Comparison of ENCODE assay signal across 8 mouse cellular contexts in genomic region chr13:4772324-4772723, GRCm38 (mm10).
DNase-seq lines count a peak whose midpoint lies in the region; ATAC-seq and TF ChIP-seq lines count a peak whose summit lies in the region.
"Had no signal": no experiment of that assay in that cellular context is flagged by ENCODE, and none has a peak within 500 bp of the region (broad histone marks: within the 10 kb centered on the region; RNA-seq: fewer than 3 reads in every experiment).

No protein-coding gene starts in this region.

- no peak for TF ChIP-seq CTCF in C2C12 (IDR thresholded peaks at IDR 0.05; ENCODE audit: control insufficient read depth, insufficient read depth, insufficient read length)
- no peak for TF ChIP-seq CTCF in brain, embryonic 14.5 days (IDR thresholded peaks at IDR 0.05; ENCODE audit: borderline replicate concordance, extremely low read depth, insufficient read depth, insufficient read length)

- no peaks in the 10 kb centered on the region for H3K36me3 ChIP-seq in heart, embryonic 12.5 days
- no peaks in the 10 kb centered on the region for H3K36me3 ChIP-seq in C2C12 (ENCODE audit: control insufficient read depth, insufficient read depth)
- no peaks in the 10 kb centered on the region for H3K36me3 ChIP-seq in limb, embryonic 15.5 days

- ATAC-seq in heart, embryonic 12.5 days (ENCODE audit: insufficient number of reproducible peaks, low FRiP score): no peak
- ATAC-seq in limb, embryonic 15.5 days (ENCODE audit: insufficient number of reproducible peaks, low FRiP score, low TSS enrichment, low read depth): no peak
- no peak for ATAC-seq in CD4-positive, CD25-positive, alpha-beta regulatory T cell, adult 4 months

- no peak overlapping the region for H3K4me3 ChIP-seq in heart, embryonic 12.5 days
- no peak overlapping the region for H3K4me3 ChIP-seq in C2C12 (ENCODE audit: insufficient read depth, poor library complexity, severe bottlenecking)
- no peak overlapping the region for H3K4me3 ChIP-seq in limb, embryonic 15.5 days

- no peaks in the 10 kb centered on the region for H3K27me3 ChIP-seq in heart, embryonic 12.5 days (replicated peaks)
- no peaks in the 10 kb centered on the region for H3K27me3 ChIP-seq in C2C12 (ENCODE audit: control insufficient read depth, insufficient read depth, insufficient read length)
- no peaks in the 10 kb centered on the region for H3K27me3 ChIP-seq in limb, embryonic 15.5 days

- no peak overlapping the region for H3K27ac ChIP-seq in heart, embryonic 12.5 days (ENCODE audit: poor library complexity, severe bottlenecking)
- H3K27ac ChIP-seq in limb, embryonic 15.5 days: peak overlapping the region; percentile 33; the same call in 1 of the 2 replicates

- no peaks in the 10 kb centered on the region for H3K79me3 ChIP-seq in C2C12 (ENCODE audit: low read depth)

- H3K4me1 ChIP-seq in heart, embryonic 12.5 days (replicated peaks): no peaks in the 10 kb centered on the region
- peaks cover 4% of the 10 kb centered on the region; the same call in 1 of the 2 replicates for H3K4me1 ChIP-seq in limb, embryonic 15.5 days

- H3K9me3 ChIP-seq in heart, embryonic 12.5 days (replicated peaks): no peaks in the 10 kb centered on the region
- H3K9me3 ChIP-seq in limb, embryonic 15.5 days: no peaks in the 10 kb centered on the region

- 86% methylated on average over 2 of the region's 2 CpGs for WGBS in heart, embryonic 12.5 days
- WGBS in limb, embryonic 15.5 days: 86% methylated on average over 2 of the region's 2 CpGs

- H3K4me2 ChIP-seq in heart, embryonic 12.5 days: no peak overlapping the region
- H3K4me2 ChIP-seq in limb, embryonic 15.5 days: no peak overlapping the region

- no peak overlapping the region for H3K9ac ChIP-seq in heart, embryonic 12.5 days
- no peak overlapping the region for H3K9ac ChIP-seq in limb, embryonic 15.5 days

- no peaks in the 10 kb centered on the region for H3K79me2 ChIP-seq in C2C12 (ENCODE audit: control insufficient read depth, insufficient read depth)

- no peak overlapping the region for H3ac ChIP-seq in C2C12 (ENCODE audit: control insufficient read depth, insufficient read length, low read depth)

- DNase-seq in heart, adult 18-20 months: peak; percentile 59 to 72
- peak; percentile 22 for DNase-seq in brain, embryonic 14.5 days (ENCODE audit: low read depth)
- no peak for DNase-seq in kidney, postnatal 14 days
- DNase-seq: kidney, postnatal 4 days had no signal

- no peak for TF ChIP-seq POLR2A in brain, embryonic 14.5 days (IDR thresholded peaks at IDR 0.05; ENCODE audit: borderline replicate concordance, extremely low read depth, insufficient read depth, insufficient read length, poor library complexity, severe bottlenecking)

TF ChIP-seq in C2C12, 6 proteins besides CTCF, POLR2A, EP300 and RAD21:
- TF ChIP-seq CEBPB (IDR thresholded peaks at IDR 0.05; ENCODE audit: low read depth) (peak; percentile 17), MYOD1 (IDR thresholded peaks at IDR 0.05; ENCODE audit: control insufficient read depth, insufficient read length, low read depth) (no peak)
TF ChIP-seq in C2C12: peak in this region for 1.
